Mouse (Mus musculus) liver, embryonic 11.5 days (tissue): ENCODE results near the gene H2-Eb2. TPM values are rescaled to one million over a fixed set of nuclear protein-coding genes. Genes with fewer than 3 reads are reported as not detected.

Source experiments
- ATAC-seq: fragments of 200-750 bp; cut with Nextera tagmentation; replicated peaks from 2 replicates; pipeline ENCODE4 v1.8.0; 2017; ENCODE audit warnings: moderate number of reproducible peaks, mild to moderate bottlenecking, moderate TSS enrichment, moderate library complexity; ENCODE audit not compliant: low FRiP score
- DNase-seq: peaks from one replicate; pipeline ENCODE4 v3.0.0-alpha.2; 2017; ENCODE audit warnings: low spot score
- H3K27ac ChIP-seq: fragments of 300-500 bp; sonication (generic); 2 replicates; pipeline ENCODE4 v1.5.1; 2014; ENCODE audit warnings: mild to moderate bottlenecking, low read depth, low read length, control low read depth
- H3K27me3 ChIP-seq: fragments of 300-500 bp; sonication (generic); replicated peaks from 2 replicates; pipeline ENCODE4 v1.6.1; 2014; ENCODE audit warnings: low read length, mixed read lengths; ENCODE audit not compliant: control insufficient read depth, insufficient read depth
- H3K36me3 ChIP-seq: fragments of 300-500 bp; sonication (generic); 2 replicates; pipeline ENCODE4 v1.6.1; 2014; ENCODE audit warnings: mild to moderate bottlenecking, low read length, moderate library complexity, mixed read lengths; ENCODE audit not compliant: control insufficient read depth, insufficient read depth
- H3K4me1 ChIP-seq: fragments of 300-500 bp; sonication (generic); replicated peaks from 2 replicates; pipeline ENCODE4 v1.6.1; 2014; ENCODE audit warnings: low read length, mixed read lengths; ENCODE audit not compliant: control insufficient read depth, insufficient read depth
- H3K4me2 ChIP-seq: fragments of 300-500 bp; sonication (generic); 2 replicates; pipeline ENCODE4 v1.6.1; 2014; ENCODE audit warnings: mild to moderate bottlenecking, control low read depth, moderate library complexity
- H3K4me3 ChIP-seq: fragments of 300-500 bp; sonication (generic); 2 replicates; pipeline ENCODE4 v1.5.1; 2014; ENCODE audit warnings: low read depth, low read length, control low read depth
- H3K9ac ChIP-seq: fragments of 300-500 bp; sonication (generic); 2 replicates; pipeline ENCODE4 v1.6.1; 2014; ENCODE audit warnings: low read depth, low read length, control low read depth
- H3K9me3 ChIP-seq: fragments of 300-500 bp; sonication (generic); 2 replicates; pipeline ENCODE4 v1.6.1; 2016; ENCODE audit warnings: low read length, inconsistent platforms, mixed read lengths; ENCODE audit not compliant: control insufficient read depth
- WGBS: fragments of 180-500 bp; shearing (Covaris S2); extraction: QIAGEN DNeasy Blood & Tissue Kit; methylation state at CpG from one replicate; pipeline ENCODE4 v1.1.7; 2014; 5-methylcytosine and 5-hydroxymethylcytosine counted together
- polyA plus RNA-seq: library from polyadenylated mRNA; unstranded; fragments of >200 nt; fragmentation: Nextera tagmentation; extraction: Ambion mirVana; gene quantifications from 2 replicates; pipeline ENCODE4 v1.2.1, GENCODE M21; 2014

Gene H2-Eb2
- not detected in 2 replicates for polyA plus RNA-seq

GRCm38 (mm10) chr17:34325436-34325835 is at the start of gene H2-Eb2:
TSS of gene H2-Eb2 (plus strand) at chr17:34325665.
- Histone ChIP-seq H3K4me3 (no peak within 1 kb of the TSS), H3K4me1 (no peaks in the 10 kb centered on the region), H3K36me3 (no peaks in the 10 kb centered on the region), H3K4me2 (no peak within 1 kb of the TSS), H3K9ac (no peak within 1 kb of the TSS), H3K27ac (no peak within 1 kb of the TSS), H3K9me3 (no peaks in the 10 kb centered on the region), H3K27me3 (no peaks in the 10 kb centered on the region; the same call in 1 of the 2 replicates)
- ATAC-seq (no peak), DNase-seq (no peak)
- WGBS, result 56% methylated on average over 4 of the region's 4 CpGs

DNA sequence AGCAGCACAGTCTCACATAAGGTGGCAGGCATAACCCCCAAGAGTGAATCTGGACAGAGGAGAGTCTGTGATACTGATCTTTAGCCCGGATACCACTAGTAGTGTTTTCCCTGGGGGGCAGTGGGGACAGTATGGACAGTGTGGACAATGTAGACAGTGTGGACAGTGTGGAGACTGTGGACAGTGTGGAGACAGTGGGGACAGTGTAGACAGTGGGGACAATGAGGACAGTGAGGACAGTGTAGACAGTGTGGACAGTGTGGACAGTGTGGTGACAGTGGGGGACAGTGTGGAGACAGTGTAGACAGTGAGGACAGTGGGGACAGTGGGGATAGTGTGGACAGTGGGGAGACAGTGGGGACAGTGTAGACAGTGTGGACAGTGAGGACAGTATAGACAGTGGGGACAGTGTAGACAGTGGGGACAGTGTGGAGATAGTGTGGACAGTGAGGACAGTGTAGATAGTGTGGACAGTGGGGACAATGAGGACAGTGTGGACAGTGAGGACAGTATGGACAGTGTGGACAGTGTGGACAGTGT is 44.9 kb upstream of the H2-Eb2 start:
- 69% methylated on average over 1 of the region's 1 CpGs for WGBS
- Histone ChIP-seq H3K9me3 (no peaks in the 10 kb centered on the region), H3K4me3 (no peak overlapping the region), H3K36me3 (no peaks in the 10 kb centered on the region), H3K27me3 (no peaks in the 10 kb centered on the region), H3K4me1 (no peaks in the 10 kb centered on the region), H3K27ac (no peak overlapping the region), H3K9ac (no peak overlapping the region), H3K4me2 (no peak overlapping the region)
- DNase-seq, result no peak
- ATAC-seq, result no peak

DNA sequence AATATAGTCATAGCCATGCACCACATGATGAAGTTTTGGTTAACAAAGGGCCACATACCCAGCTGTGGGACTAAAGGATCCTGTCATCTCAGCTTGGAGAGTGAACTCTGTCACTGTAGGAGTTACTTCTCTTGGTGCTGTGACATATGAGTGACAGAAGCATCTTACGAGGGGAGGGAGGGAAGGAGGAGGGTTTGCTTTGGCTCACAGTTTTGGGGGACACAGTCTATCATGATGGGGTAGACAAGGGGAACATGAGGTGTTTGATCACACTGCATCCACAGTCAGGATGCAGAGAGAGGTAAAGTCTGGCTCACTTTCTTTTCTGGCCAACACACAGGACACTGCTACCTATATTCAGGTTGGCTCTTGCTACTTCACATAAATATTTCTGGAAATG is 43.6 kb upstream of the H2-Eb2 start:
- H3K27me3 ChIP-seq, result no peaks in the 10 kb centered on the region
- ATAC-seq, result no peak
- H3K36me3 ChIP-seq, result no peaks in the 10 kb centered on the region
- no peak overlapping the region for H3K4me3 ChIP-seq
- no peak overlapping the region for H3K9ac ChIP-seq
- DNase-seq, result no peak
- no peaks in the 10 kb centered on the region for H3K9me3 ChIP-seq
- H3K27ac ChIP-seq, result no peak overlapping the region
- no peaks in the 10 kb centered on the region for H3K4me1 ChIP-seq
- 70% methylated on average over 1 of the region's 1 CpGs for WGBS
- H3K4me2 ChIP-seq, result no peak overlapping the region

GRCm38 (mm10) chr17:34285371-34285770 is 40.1 kb upstream of the H2-Eb2 start:
- no peak overlapping the region for H3K9ac ChIP-seq
- H3K27ac ChIP-seq, result no peak overlapping the region
- no peak overlapping the region for H3K4me2 ChIP-seq
- no peaks in the 10 kb centered on the region for H3K9me3 ChIP-seq
- H3K4me1 ChIP-seq, result no peaks in the 10 kb centered on the region
- DNase-seq, result no peak
- H3K4me3 ChIP-seq, result no peak overlapping the region
- no peaks in the 10 kb centered on the region for H3K27me3 ChIP-seq
- ATAC-seq, result no peak
- WGBS, result 69% methylated on average over 4 of the region's 4 CpGs
- H3K36me3 ChIP-seq, result no peaks in the 10 kb centered on the region

- no peaks in the 10 kb centered on the region for H3K4me1 ChIP-seq
- no peak overlapping the region for H3K9ac ChIP-seq
- no peaks in the 10 kb centered on the region for H3K36me3 ChIP-seq
- no peaks in the 10 kb centered on the region for H3K9me3 ChIP-seq
- 37% methylated on average over 4 of the region's 4 CpGs for WGBS
- no peak overlapping the region for H3K4me3 ChIP-seq
- DNase-seq, result no peak
- no peak overlapping the region for H3K27ac ChIP-seq
- H3K27me3 ChIP-seq, result no peaks in the 10 kb centered on the region
- no peak overlapping the region for H3K4me2 ChIP-seq
- ATAC-seq, result no peak
These were observed 39.6 kb upstream of the H2-Eb2 start for GRCm38 (mm10) chr17:34285848-34286247.

- Histone ChIP-seq H3K9ac (no peak overlapping the region), H3K4me3 (no peak overlapping the region), H3K9me3 (no peaks in the 10 kb centered on the region), H3K4me2 (no peak overlapping the region), H3K36me3 (no peaks in the 10 kb centered on the region), H3K27me3 (no peaks in the 10 kb centered on the region), H3K27ac (no peak overlapping the region), H3K4me1 (no peaks in the 10 kb centered on the region)
- ATAC-seq (no peak), DNase-seq (no peak)
- 62% methylated on average over 5 of the region's 5 CpGs for WGBS
These were observed 39.0 kb upstream of the H2-Eb2 start for GRCm38 (mm10) chr17:34286501-34286900.

- no peak for ATAC-seq
- WGBS, result 40% methylated on average over 6 of the region's 6 CpGs
- DNase-seq, result no peak
- Histone ChIP-seq H3K27me3 (no peaks in the 10 kb centered on the region), H3K9me3 (no peaks in the 10 kb centered on the region), H3K9ac (no peak overlapping the region), H3K27ac (no peak overlapping the region), H3K4me1 (no peaks in the 10 kb centered on the region), H3K4me3 (no peak overlapping the region), H3K4me2 (no peak overlapping the region), H3K36me3 (no peaks in the 10 kb centered on the region)
These were observed 38.5 kb upstream of the H2-Eb2 start for GRCm38 (mm10) chr17:34286999-34287398.

- Histone ChIP-seq H3K9ac (no peak within 1 kb of the TSS), H3K9me3 (no peaks in the 10 kb centered on the region), H3K36me3 (no peaks in the 10 kb centered on the region), H3K27me3 (no peaks in the 10 kb centered on the region), H3K4me1 (no peaks in the 10 kb centered on the region), H3K4me3 (no peak within 1 kb of the TSS), H3K4me2 (no peak within 1 kb of the TSS), H3K27ac (no peak within 1 kb of the TSS)
- WGBS, result 20% methylated on average over 8 of the region's 8 CpGs
- no peak for DNase-seq
- no peak; the same call in 1 of the 2 replicates for ATAC-seq
These were observed 37.8 kb upstream of the H2-Eb2 start, which contains the start of gene H2-Aa for GRCm38 (mm10) chr17:34287648-34288047. TSS of gene H2-Aa (minus strand) at chr17:34287823.

DNA sequence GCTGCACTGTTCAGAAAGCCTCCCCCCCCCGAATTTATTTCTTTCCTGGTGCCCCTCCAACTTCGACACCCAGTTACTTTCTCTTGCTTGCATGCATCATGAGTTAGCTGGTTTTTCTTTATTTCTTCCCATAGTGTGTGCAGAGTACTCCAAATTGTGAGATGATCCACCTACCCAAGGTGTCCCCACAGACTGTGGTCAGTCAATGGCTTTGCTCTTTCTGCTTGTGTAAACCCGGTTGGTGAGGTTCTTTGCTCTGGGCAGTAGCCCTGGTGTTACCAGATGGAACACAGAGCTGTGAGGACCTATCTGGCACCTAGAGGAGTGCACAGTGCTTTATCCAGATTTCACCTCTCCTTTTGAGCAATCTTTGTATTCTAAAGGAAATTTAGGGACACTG is 37.3 kb upstream of the H2-Eb2 start:
- Histone ChIP-seq H3K36me3 (no peaks in the 10 kb centered on the region), H3K4me1 (no peaks in the 10 kb centered on the region), H3K9ac (no peak overlapping the region), H3K4me3 (no peak overlapping the region), H3K9me3 (no peaks in the 10 kb centered on the region), H3K27me3 (no peaks in the 10 kb centered on the region), H3K4me2 (no peak overlapping the region), H3K27ac (no peak overlapping the region)
- ATAC-seq (no peak), DNase-seq (no peak)
- 66% methylated on average over 3 of the region's 3 CpGs for WGBS
